Mouse (Mus musculus) heart, postnatal 0 days (tissue): ENCODE measurements around the gene Tex14.

ENCODE experiments used
- CTCF ChIP-seq: IDR thresholded peaks from 2 replicates; pipeline ENCODE4 v1.5.1; 2016; ENCODE audit warnings: antibody characterized with exemption, control low read depth, low read depth
- EP300 ChIP-seq: IDR thresholded peaks from 2 replicates; pipeline ENCODE4 v1.6.1; 2016; ENCODE audit warnings: antibody characterized with exemption, low read depth

GRCm38 (mm10) chr11:87404111-87404853 is 583 bp upstream of the Tex14 start:
- TF ChIP-seq CTCF (no peak; the same call in 1 of the 2 replicates), EP300 (0 out of 2 replicates have a peak, but pooled peaks have one; percentile 43)
